ENCODE assay signal across 26 mouse cellular contexts in the genomic region with DNA sequence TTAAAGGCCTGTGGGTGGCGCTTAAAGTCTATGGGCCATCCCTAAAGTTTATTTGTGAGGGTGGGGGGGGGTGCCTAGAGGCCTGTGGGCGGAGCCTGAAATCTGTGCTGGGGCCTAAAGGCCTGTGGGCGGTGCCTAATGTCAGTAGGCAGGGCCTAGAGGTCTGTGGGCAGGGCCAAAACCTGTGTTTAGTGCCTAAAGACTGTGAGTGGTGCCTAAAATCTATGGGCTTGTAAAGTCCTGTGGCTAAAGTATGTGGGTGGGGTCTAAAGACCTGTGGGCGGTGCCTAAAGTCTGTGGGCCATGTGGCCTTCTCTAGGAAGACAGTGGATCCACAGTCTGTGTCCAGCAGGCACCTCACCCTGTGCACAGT. TPM values are rescaled to one million over a fixed set of nuclear protein-coding genes. Genes with fewer than 3 reads are reported as not detected.
A peak's percentile ranks its signal among the peaks of the same experiment; 100 is the strongest.
DNase-seq lines count a peak whose midpoint lies in the region; ATAC-seq lines count a peak whose summit lies in the region.
"Had no signal": no experiment of that assay in that cellular context is flagged by ENCODE, and none has a peak within 500 bp of the region (broad histone marks: within the 10 kb centered on the region; RNA-seq: fewer than 3 reads in every experiment).

No protein-coding gene starts in this region.

- H3K9ac ChIP-seq in forebrain, embryonic 11.5 days (ENCODE audit: low read length), result no peak overlapping the region
- H3K9ac ChIP-seq: embryonic facial prominence, embryonic 12.5 days; embryonic facial prominence, embryonic 15.5 days; forebrain, embryonic 12.5 days; forebrain, embryonic 15.5 days; hindbrain, embryonic 12.5 days; hindbrain, embryonic 15.5 days had no signal

- peak; percentile 14 for DNase-seq in cerebellum, adult 9-11 months
- DNase-seq in cerebellum, postnatal 10 days, result no peak
- DNase-seq in B cell, adult 2 months, result peak; percentile 23 to 26
- DNase-seq in ES-CJ7 (ENCODE audit: low read depth, low spot score) (peak; percentile 48), MN1 (ENCODE audit: low spot score) (no peak)
- DNase-seq in naive thymus-derived CD4-positive, alpha-beta T cell, adult 2 months (ENCODE audit: low read depth), result peak; percentile 5
- no peak for DNase-seq in forebrain, embryonic 11.5 days (ENCODE audit: low spot score)
- no peak for DNase-seq in lung, postnatal 25 days (ENCODE audit: low spot score)
- DNase-seq: adrenal gland, adult 8-10 months; adrenal gland, postnatal 25 days; cerebellum, adult 11-12 months; cerebellum, adult 8-10 months; cerebellum, postnatal 25 days; gastrocnemius, postnatal 25 days; heart, adult 2 months had no signal

- no peak overlapping the region for H3K4me3 ChIP-seq in forebrain, embryonic 11.5 days (ENCODE audit: low read depth, low read length)
- H3K4me3 ChIP-seq: embryonic facial prominence, embryonic 12.5 days; embryonic facial prominence, embryonic 15.5 days; forebrain, embryonic 12.5 days; forebrain, embryonic 15.5 days; heart, adult 2 months; hindbrain, embryonic 12.5 days; hindbrain, embryonic 15.5 days had no signal

- no peak for ATAC-seq in forebrain, embryonic 11.5 days (replicated peaks; ENCODE audit: low FRiP score)
- ATAC-seq: activated CD4-positive, CD25-positive, alpha-beta regulatory T cell, adult 4 months; forebrain, embryonic 15.5 days; intestine, postnatal 0 days; Patski had no signal

- H3K27ac ChIP-seq in forebrain, embryonic 11.5 days (ENCODE audit: low read depth, low read length), result no peak overlapping the region
- H3K27ac ChIP-seq: embryonic facial prominence, embryonic 12.5 days; embryonic facial prominence, embryonic 15.5 days; forebrain, embryonic 12.5 days; forebrain, embryonic 15.5 days; heart, adult 2 months; hindbrain, embryonic 12.5 days; hindbrain, embryonic 15.5 days had no signal

- H3K9me3 ChIP-seq in forebrain, embryonic 11.5 days (ENCODE audit: control insufficient read depth, low read length), result no peaks in the 10 kb centered on the region; the same call in 1 of the 2 replicates
- H3K9me3 ChIP-seq: embryonic facial prominence, embryonic 15.5 days; forebrain, embryonic 15.5 days; hindbrain, embryonic 15.5 days had no signal

- peaks cover 4% of the 10 kb centered on the region; the same call in 1 of the 2 replicates for H3K36me3 ChIP-seq in forebrain, embryonic 11.5 days (ENCODE audit: control insufficient read depth, insufficient read depth, low read length)

- H3K27me3 ChIP-seq in forebrain, embryonic 11.5 days (ENCODE audit: control insufficient read depth, insufficient read depth, low read length), result no peaks in the 10 kb centered on the region
- H3K27me3 ChIP-seq: CH12.LX; embryonic facial prominence, embryonic 12.5 days; embryonic facial prominence, embryonic 15.5 days; forebrain, embryonic 12.5 days; forebrain, embryonic 15.5 days; hindbrain, embryonic 12.5 days; hindbrain, embryonic 15.5 days; Patski had no signal

- WGBS in forebrain, embryonic 11.5 days, result 100% methylated on average over 4 of the region's 4 CpGs

- no peaks in the 10 kb centered on the region for H3K4me1 ChIP-seq in forebrain, embryonic 11.5 days (replicated peaks; ENCODE audit: control insufficient read depth, insufficient read depth, low read length)
- H3K4me1 ChIP-seq: embryonic facial prominence, embryonic 12.5 days; embryonic facial prominence, embryonic 15.5 days; forebrain, embryonic 12.5 days; forebrain, embryonic 15.5 days; hindbrain, embryonic 12.5 days; hindbrain, embryonic 15.5 days had no signal

- no peak overlapping the region for H3K4me2 ChIP-seq in forebrain, embryonic 11.5 days (ENCODE audit: low read depth, low read length, severe bottlenecking)
- H3K4me2 ChIP-seq: embryonic facial prominence, embryonic 12.5 days; embryonic facial prominence, embryonic 15.5 days; forebrain, embryonic 12.5 days; forebrain, embryonic 15.5 days; heart, embryonic 11.5 days; hindbrain, embryonic 12.5 days; hindbrain, embryonic 15.5 days had no signal

RNA-seq across cellular contexts. Expression of a gene that starts 38.9 kb away (rescaled TPM):
- polyA plus RNA-seq in forebrain, embryonic 11.5 days (2014; fragmentation: Nextera tagmentation; extraction: Ambion mirVana), result 27.7 and 29.2 TPM in 2 replicates

Comparison
In these comparisons a context has a peak if more than half of its experiments do, and no peak if none do; other contexts are left out.
1. DNase-seq: peak in cerebellum, adult 9-11 months (single experiment), B cell, adult 2 months (2 of 2), ES-CJ7 (single experiment) and naive thymus-derived CD4-positive, alpha-beta T cell, adult 2 months (single experiment); none in cerebellum, postnatal 10 days (0 of 2), forebrain, embryonic 11.5 days (single experiment), MN1 (single experiment) and lung, postnatal 25 days (single experiment).